19 mouse cellular contexts compared by ENCODE assay signal in the genomic region with DNA sequence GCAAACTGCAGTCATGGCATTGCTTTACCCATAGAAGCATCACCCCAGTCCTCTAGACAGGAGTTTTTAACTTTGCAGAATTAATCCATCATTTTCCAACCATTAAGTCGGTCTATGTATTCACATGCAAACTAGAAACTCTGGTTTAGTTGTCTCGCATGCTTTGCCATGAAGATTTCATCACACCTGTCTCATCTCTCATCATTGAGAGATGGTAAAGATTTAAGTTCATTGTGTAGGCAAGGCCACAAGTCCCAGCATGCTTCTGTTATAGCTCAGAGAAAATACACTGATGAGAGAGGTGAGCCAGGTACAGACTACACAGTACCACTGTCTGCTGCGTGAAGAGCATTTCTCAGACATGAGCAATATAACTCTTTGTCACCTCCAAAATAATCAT. TPM values are rescaled to one million over a fixed set of nuclear protein-coding genes. Genes with fewer than 3 reads are reported as not detected.
DNase-seq lines count a peak whose midpoint lies in the region; ATAC-seq and TF ChIP-seq lines count a peak whose summit lies in the region.
"Had no signal": no experiment of that assay in that cellular context is flagged by ENCODE, and none has a peak within 500 bp of the region (broad histone marks: within the 10 kb centered on the region; RNA-seq: fewer than 3 reads in every experiment).

No protein-coding gene starts in this region.

- H3K9me3 ChIP-seq in limb, embryonic 14.5 days (ENCODE audit: control insufficient read depth, low read length) = no peaks in the 10 kb centered on the region
- H3K9me3 ChIP-seq in limb, embryonic 10.5 days (replicated peaks) = no peaks in the 10 kb centered on the region
- H3K9me3 ChIP-seq: embryonic facial prominence, embryonic 13.5 days; forebrain, embryonic 13.5 days; forebrain, embryonic 15.5 days had no signal

- H3K27ac ChIP-seq in limb, embryonic 14.5 days (replicated peaks; ENCODE audit: low read depth, low read length) = no peak overlapping the region
- no peak overlapping the region for H3K27ac ChIP-seq in limb, embryonic 10.5 days
- H3K27ac ChIP-seq: embryonic facial prominence, embryonic 13.5 days; forebrain, embryonic 13.5 days; forebrain, embryonic 15.5 days had no signal

- no peak overlapping the region for H3K4me2 ChIP-seq in limb, embryonic 14.5 days (replicated peaks; ENCODE audit: low read depth, low read length, severe bottlenecking)
- H3K4me2 ChIP-seq: embryonic facial prominence, embryonic 13.5 days; forebrain, embryonic 13.5 days; forebrain, embryonic 15.5 days had no signal

- no peak for ATAC-seq in limb, embryonic 14.5 days (ENCODE audit: low FRiP score, low read depth)
- ATAC-seq: forebrain, embryonic 13.5 days; forebrain, embryonic 15.5 days; forebrain, postnatal 0 days had no signal

- no peak overlapping the region for H3K4me3 ChIP-seq in limb, embryonic 14.5 days (replicated peaks; ENCODE audit: low read length)
- no peak overlapping the region for H3K4me3 ChIP-seq in limb, embryonic 10.5 days
- H3K4me3 ChIP-seq: embryonic facial prominence, embryonic 13.5 days; erythroblast, embryonic 14.5 days; forebrain, embryonic 13.5 days; forebrain, embryonic 15.5 days had no signal

- H3K36me3 ChIP-seq in limb, embryonic 14.5 days (ENCODE audit: control insufficient read depth, insufficient read depth, low read length) = no peaks in the 10 kb centered on the region
- H3K36me3 ChIP-seq in limb, embryonic 10.5 days = no peaks in the 10 kb centered on the region
- H3K36me3 ChIP-seq: embryonic facial prominence, embryonic 13.5 days; forebrain, embryonic 15.5 days had no signal

- no peak for TF ChIP-seq POLR2A in limb, embryonic 14.5 days (IDR thresholded peaks at IDR 0.05; ENCODE audit: borderline replicate concordance, extremely low read depth, insufficient read depth, insufficient read length)

- no peaks in the 10 kb centered on the region for H3K4me1 ChIP-seq in limb, embryonic 14.5 days (ENCODE audit: control insufficient read depth, insufficient read depth, low read length)
- H3K4me1 ChIP-seq in limb, embryonic 10.5 days = no peaks in the 10 kb centered on the region
- H3K4me1 ChIP-seq: forebrain, embryonic 13.5 days; forebrain, embryonic 15.5 days had no signal

- 82% methylated on average over 3 of the region's 3 CpGs for WGBS in limb, embryonic 14.5 days
- 85% methylated on average over 3 of the region's 3 CpGs for WGBS in limb, embryonic 10.5 days

- peak; percentile 29 for DNase-seq in limb, embryonic 14.5 days (ENCODE audit: low spot score)
- DNase-seq in limb, embryonic 10.5 days (ENCODE audit: low spot score) = no peak
- DNase-seq in fat pad, adult 2 months (ENCODE audit: extremely low read depth, low read depth, low spot score) = peak; percentile 95
- no peak for DNase-seq in lung, postnatal 4 days
- DNase-seq in layer of hippocampus, postnatal 10 days (ENCODE audit: low spot score in 2 of 2) = no peak
- DNase-seq: adrenal gland, adult 2 months; adrenal gland, postnatal 10 days; adrenal gland, postnatal 25 days; cerebellum, adult 11 months; cerebellum, adult 18-20 months; cerebellum, adult 9-10 months; cerebellum, postnatal 10 days; cerebellum, postnatal 25 days; forebrain, postnatal 0 days had no signal

- H3K9ac ChIP-seq in limb, embryonic 14.5 days (ENCODE audit: low read depth, low read length, severe bottlenecking) = no peak overlapping the region
- H3K9ac ChIP-seq: embryonic facial prominence, embryonic 13.5 days; forebrain, embryonic 13.5 days; forebrain, embryonic 15.5 days; forebrain, postnatal 0 days had no signal

- no peaks in the 10 kb centered on the region for H3K27me3 ChIP-seq in limb, embryonic 14.5 days (ENCODE audit: control insufficient read depth, insufficient read depth, low read length)
- H3K27me3 ChIP-seq in limb, embryonic 10.5 days (ENCODE audit: low read depth, poor library complexity, severe bottlenecking) = no peaks in the 10 kb centered on the region
- H3K27me3 ChIP-seq: embryonic facial prominence, embryonic 13.5 days; forebrain, embryonic 13.5 days; forebrain, embryonic 15.5 days had no signal

RNA-seq across cellular contexts. Expression of a gene that starts 18.8 kb away (rescaled TPM):
- polyA plus RNA-seq in limb, embryonic 14.5 days (2012; rRNA removed) = 1.1 TPM in 2 replicates
- 3.0 and 3.3 TPM in 2 replicates for polyA plus RNA-seq in limb, embryonic 14.5 days (2014; fragmentation: Nextera tagmentation; extraction: Ambion mirVana)
- 0.88 and 1.7 TPM in 2 replicates for polyA plus RNA-seq in limb, embryonic 10.5 days (2016; fragmentation: Nextera tagmentation; extraction: Ambion mirVana)
- 1 to 10 TPM; 2.1 to 2.4 TPM for total RNA-seq in layer of hippocampus, postnatal 10 days (2021)
- total RNA-seq: MEL had no signal
- polyA plus RNA-seq: erythroblast, embryonic 14.5 days had no signal

Comparison
In these comparisons a context has a peak if more than half of its experiments do, and no peak if none do; other contexts are left out.
1. DNase-seq: peak in limb, embryonic 14.5 days (single experiment) and fat pad, adult 2 months (single experiment); none in limb, embryonic 10.5 days (single experiment), lung, postnatal 4 days (0 of 2) and layer of hippocampus, postnatal 10 days (0 of 2).